Mouse (Mus musculus): ENCODE measurements at regions not wholly inside any gene's neighbourhood (a gene's known extent, or its start where the extent isn't known, plus 50 kb on each side); places are given as distances from the start of the nearest gene placed in this dataset.

DNA sequence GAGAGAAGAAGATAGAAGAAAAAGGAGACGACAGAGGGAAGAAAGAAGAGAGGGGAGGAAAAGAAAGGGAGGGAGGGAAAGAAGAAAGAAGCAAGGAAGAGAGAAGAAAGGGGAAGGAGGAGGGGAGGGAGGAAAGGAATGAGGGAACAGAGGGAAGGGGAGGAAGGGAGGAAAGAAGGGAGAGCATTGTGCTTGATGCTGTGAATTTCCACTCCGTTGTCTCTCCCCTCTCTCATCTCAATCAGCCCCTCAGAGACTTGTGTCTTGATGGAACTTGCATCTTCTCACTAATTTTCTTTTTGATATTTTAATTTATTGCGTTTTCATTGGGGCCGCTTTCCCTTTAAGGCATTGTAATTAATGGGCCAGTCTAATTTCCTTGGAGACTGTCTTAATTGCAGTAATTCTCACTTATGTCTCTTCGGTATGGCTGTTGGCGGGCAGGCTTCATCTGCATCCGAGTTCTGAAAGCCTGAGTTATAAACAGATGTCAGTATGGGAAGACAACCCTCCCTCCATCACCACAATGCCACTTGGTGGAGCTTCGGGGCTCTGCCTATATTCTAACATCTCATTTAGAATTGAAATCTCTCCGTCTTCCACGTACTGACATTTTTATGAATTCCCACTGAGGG is 111.4 kb upstream of the Xylt1 start:
- DNase-seq = no peak

DNA sequence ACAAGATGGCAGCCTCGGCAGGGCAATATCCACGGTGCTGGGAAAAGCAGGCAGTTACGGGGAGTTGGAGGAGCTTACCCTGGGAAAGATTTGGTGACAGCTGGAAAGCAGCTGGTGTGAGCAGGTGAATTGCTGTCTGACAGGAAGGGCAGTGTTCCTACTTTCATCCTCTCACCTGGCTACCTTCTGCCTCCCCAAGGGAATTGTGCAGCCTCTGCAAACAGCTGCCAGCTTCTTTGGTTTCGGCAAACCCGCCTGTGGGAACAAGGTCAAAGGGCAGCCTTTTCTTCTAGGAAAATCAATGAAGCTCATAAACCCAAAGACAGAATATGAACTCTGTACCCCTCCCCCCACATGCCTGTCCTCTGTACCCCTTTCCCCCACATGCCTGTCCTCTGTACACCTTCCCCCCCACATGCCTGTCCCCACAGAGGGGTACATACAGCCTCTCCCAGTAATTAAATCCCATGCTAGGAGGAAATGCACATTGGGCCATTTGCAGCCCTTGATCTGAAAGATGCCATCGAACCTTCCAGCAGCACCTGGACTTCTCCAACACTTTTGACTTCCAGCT is 102.3 kb upstream of the Xylt1 start:
- DNase-seq = no peak

DNA sequence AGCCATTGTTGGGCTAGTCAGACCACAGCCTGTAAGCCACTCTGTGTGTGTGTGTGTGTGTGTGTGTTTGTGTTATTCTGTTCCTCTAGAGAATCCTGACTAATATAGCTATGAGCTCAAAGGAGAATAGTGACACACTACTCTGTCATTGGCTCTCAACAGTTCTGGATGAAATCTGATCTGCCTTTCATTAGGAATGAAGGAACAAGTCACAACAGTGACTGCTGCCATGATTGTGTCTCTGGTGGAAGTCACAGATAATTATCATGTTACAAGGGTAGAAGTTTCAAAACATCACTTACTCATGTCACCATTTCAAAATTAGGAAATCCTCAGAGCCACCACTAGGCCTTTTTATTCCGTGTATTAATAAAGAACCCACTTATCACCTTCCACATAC is 98.6 kb upstream of the Xylt1 start:
- no peak for DNase-seq

DNA sequence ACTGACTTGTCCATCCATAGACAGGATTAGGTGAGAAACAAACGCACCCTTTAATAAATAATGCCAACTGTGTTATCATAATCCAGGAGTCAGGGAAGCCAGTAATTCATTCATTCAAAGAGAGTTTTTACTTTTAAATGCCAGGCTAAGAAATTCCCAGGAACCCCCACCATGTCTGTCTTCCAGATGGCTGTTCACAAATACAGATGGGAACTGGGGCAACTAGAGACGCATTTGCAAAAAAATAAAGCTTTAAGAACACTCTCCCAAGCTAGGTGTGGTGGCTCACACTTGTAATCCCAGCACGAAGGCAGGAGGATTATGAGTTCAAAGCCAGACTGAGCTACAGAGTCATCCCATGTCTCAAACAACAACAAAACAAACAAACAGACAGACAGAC is 95.6 kb upstream of the Xylt1 start:
- DNase-seq = no peak

DNA sequence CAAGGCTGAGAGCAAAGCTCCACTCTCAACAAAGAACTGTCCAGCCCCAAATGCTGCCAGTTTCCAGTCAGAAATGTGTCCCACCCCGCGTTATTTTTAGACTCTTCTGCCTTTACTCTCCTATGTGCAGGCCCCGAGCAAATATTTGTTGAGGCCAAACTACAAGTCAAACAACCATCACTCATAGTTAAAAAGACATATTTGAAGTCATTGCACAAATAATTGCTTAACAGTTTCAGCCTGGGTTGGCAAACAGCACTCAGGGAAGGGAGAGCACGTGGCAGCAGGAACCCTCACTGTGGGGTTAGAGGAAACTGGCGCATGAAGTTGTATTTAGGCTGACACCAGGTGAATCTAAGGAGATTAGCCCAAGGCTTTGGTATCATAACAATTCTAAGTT is 94.8 kb upstream of the Xylt1 start:
- peak; percentile 10 to 41 for DNase-seq

DNA sequence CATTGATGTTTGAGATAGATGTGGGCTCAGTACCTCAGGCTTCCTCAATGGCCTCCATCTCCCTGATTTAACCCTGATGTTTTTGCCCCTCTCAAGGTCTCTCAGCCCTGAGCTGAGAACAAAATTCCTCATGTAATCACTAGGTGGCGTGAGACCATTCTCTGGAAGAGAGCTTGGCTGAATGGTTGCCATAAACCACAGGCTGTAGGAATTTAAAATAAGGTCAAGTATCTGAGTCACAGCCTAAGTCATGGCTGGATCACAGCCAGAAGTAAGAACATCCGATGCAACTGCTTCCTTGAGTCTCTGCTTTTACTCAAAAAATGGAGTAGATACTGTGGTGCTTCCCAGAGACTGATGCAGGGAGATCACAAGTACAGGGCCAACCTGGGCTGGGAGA is 77.1 kb upstream of the Xylt1 start:
- peak; percentile 11 to 60 for DNase-seq

DNA sequence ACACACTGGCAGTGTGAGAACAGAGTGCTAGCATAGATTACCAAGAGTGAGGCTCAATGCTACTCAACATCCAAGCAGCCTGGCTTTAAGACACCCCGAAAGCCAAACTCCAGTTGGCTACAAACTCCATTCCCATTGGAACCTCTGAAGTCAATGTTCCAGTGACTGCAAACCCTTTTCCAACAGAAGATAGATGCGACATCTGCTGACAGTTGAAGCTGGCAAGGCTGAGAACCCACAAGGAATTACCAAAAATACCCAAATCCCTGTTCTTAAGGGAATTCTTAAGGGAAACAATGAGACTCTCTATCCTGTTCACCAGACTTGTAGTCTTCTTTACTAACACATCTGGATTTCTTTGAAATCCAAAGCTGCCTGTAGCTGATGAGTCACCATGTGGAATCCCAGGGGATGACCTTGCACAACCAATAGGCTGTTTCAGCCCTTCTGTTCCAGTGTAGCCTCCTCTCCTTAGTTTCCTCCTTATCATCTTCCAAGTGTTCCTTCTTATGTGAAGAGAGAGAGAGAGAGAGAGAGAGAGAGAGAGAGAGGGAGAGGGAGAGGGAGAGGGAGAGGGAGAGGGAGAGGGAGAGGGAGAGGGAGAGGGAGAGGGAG is 70.1 kb upstream of the Xylt1 start:
- DNase-seq = peak; percentile 4 to 21

DNA sequence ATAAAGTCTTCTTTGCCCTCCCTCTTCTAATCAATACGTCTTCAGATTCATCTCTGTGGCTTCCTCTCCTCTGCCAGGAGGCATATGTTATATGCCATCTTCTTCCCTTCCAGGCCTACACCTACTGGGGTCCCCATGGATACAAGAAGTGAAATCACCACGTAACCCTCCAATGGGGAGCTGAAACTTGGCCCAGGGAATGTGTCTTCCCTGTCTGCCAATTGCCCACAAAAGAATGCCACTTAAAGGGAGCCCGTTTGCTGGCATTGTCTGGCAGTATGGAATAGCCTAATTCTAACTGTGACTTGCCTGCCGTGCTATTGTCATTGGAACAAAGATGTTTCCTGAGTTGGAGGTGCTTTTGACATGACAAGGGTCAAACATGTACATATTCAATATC is 69.5 kb upstream of the Xylt1 start:
- no peak for DNase-seq

DNA sequence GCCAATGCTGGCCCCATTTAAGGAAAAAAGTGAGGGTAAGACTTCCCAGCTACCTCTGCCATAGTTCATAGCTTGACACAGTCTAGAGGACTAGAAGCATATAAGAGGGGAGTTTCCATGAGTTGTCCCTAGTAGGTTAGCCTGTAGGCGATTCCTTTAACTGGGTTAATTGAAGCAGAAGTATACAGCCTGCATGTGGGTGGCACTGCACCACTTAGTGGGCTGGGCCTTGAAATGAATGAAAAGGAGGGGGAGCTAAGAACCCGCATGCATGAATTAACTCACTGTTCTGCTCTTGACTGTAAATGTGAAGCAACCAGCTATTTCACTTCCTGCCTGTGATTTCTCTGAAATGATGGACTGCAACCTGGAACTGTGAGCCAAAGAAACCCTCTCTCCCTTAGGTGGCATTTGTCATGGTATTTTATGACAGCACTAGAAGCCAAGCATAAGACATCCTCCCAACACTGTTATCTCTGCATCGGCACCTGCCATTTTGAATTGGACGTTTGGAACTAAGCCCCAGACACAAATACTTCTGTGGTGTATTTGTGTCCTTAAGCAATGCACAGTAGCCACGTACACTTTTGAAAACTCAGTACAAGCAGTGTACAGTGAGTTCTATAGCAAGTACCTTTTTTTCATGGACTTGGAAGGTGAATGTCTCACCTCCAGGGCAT is 64.5 kb upstream of the Xylt1 start:
- no peak for DNase-seq

DNA sequence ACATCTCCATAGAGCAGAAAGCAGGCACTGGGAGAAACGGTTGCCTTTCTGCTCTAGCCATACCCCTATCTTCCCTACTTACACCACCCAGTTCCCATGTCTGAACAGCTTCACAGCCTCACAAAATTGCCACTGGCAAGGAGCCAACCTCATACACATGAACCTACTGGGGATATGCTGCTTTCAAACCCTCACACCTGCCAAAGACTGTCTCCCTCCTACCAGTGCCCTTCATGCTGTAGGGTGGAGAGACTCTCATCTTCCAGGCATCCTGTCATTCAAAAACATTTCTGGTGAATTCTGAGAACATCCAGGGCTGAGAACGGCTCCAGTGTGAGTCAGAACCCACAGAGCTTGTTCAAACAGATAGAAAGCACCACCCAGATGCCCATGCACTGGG is 63.4 kb upstream of the Xylt1 start:
- DNase-seq = no peak

DNA sequence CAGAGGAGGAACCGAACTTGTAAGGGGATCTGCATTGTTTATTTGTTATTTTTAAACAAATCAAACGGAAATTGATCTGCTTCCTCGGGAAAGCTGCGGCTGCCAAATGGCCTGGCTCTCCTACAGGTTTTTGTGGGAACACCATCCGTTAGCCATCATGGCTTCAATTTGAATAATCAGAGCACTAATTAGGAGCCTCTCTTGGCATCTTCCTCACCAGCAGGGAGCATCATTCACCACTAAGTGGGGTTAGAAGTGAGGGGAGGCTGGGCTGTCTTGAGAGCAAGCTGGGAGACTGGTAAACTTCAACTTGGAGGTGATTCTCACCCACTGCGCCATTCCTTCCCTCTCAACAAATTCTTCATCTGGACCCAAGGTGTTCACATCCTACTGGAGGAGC is 60.2 kb upstream of the Xylt1 start:
- DNase-seq = no peak

Measured in lung, adult 18-20 months (tissue).